Mouse (Mus musculus) CD8-positive naive resting alpha-beta T cell, adult 2 months (primary cell): ENCODE measurements around the gene Itch.
"Not testable (repeated sequence)": the region's sequence is repeated elsewhere in the genome, so short reads cannot be mapped to it uniquely, and the experiment has no call there.

Source experiments
- DNase-seq, 2 experiments: peaks; one replicate each; pipeline ENCODE4 v3.0.0; 2022; ENCODE audit warnings: low read depth in 2 of 2, low spot score in 2 of 2

Itch gene

GRCm38 (mm10) chr2:155142025-155142555, 8.8 kb downstream of the Itch start:
- no peak for DNase-seq

- not testable (repeated sequence) for DNase-seq
These were observed 16.0 kb downstream of the Itch start for GRCm38 (mm10) chr2:155149296-155149695.

- DNase-seq: peak in 1 of 2 experiments; percentile 4
These were observed 74.1 kb downstream of the Itch start for GRCm38 (mm10) chr2:155207419-155207818.

GRCm38 (mm10) chr2:155223145-155223544, 89.8 kb downstream of the Itch start:
- DNase-seq: no peak

- no peak for DNase-seq
These were observed 91.4 kb downstream of the Itch start for GRCm38 (mm10) chr2:155224721-155225120.

- DNase-seq: no peak
These were observed 102.5 kb downstream of the Itch start for GRCm38 (mm10) chr2:155235746-155236361.

- peak; percentile 85 to 95 for DNase-seq
These were observed 103.2 kb downstream of the Itch start, which contains the start of gene Dynlrb1 for GRCm38 (mm10) chr2:155236362-155236992. TSS of gene Dynlrb1 (plus strand) at chr2:155236533.

- no peak for DNase-seq
These were observed 104.0 kb downstream of the Itch start for GRCm38 (mm10) chr2:155237276-155237675.

- DNase-seq: peak; percentile 16 to 31
These were observed 107.6 kb downstream of the Itch start for GRCm38 (mm10) chr2:155240915-155241314.

GRCm38 (mm10) chr2:155242296-155242855, 109.1 kb downstream of the Itch start:
- DNase-seq: no peak

GRCm38 (mm10) chr2:155246231-155246630, 112.9 kb downstream of the Itch start:
- no peak for DNase-seq

GRCm38 (mm10) chr2:155248206-155248605, 114.9 kb downstream of the Itch start:
- no peak for DNase-seq

- no peak for DNase-seq
These were observed 115.4 kb downstream of the Itch start for GRCm38 (mm10) chr2:155248718-155249117.

- no peak for DNase-seq
These were observed 116.3 kb downstream of the Itch start for GRCm38 (mm10) chr2:155249588-155249987.

- DNase-seq: no peak
These were observed 132.2 kb downstream of the Itch start for GRCm38 (mm10) chr2:155265526-155265925.

- DNase-seq: no peak
These were observed 133.6 kb downstream of the Itch start for GRCm38 (mm10) chr2:155266896-155267295.

- no peak for DNase-seq
These were observed 138.6 kb downstream of the Itch start for GRCm38 (mm10) chr2:155271957-155272356.

- DNase-seq: no peak
These were observed 139.3 kb downstream of the Itch start for GRCm38 (mm10) chr2:155272396-155273170.

- no peak for DNase-seq
These were observed 140.3 kb downstream of the Itch start for GRCm38 (mm10) chr2:155273603-155274002.

GRCm38 (mm10) chr2:155276195-155276594, 142.9 kb downstream of the Itch start, which contains the start of gene Map1lc3a:
TSS of gene Map1lc3a (plus strand) at chr2:155276297.
- peak; percentile 99 for DNase-seq
